Mouse (Mus musculus) MEL (cell line): ENCODE measurements around the gene Rps17. TPM values are rescaled to one million over a fixed set of nuclear protein-coding genes. Genes with fewer than 3 reads are reported as not detected.

Experiments used
- DNase-seq: peaks from one replicate; pipeline ENCODE4 v3.0.0; 2011; ENCODE audit warnings: low read depth, low spot score
- H3K27ac ChIP-seq: 2 replicates; pipeline ENCODE4 v1.5.1; 2012; ENCODE audit warnings: low read depth, mild to moderate bottlenecking, control low read depth, low read length, moderate library complexity; ENCODE audit not compliant: control insufficient read depth
- H3K27me3 ChIP-seq, 2 experiments: fragments of 150-350 bp in 1 of 2; sonication (generic) in 1 of 2; 2 replicates each; pipeline ENCODE4 v1.6.1; 2012; ENCODE audit warnings: low read length in 2 of 2, mild to moderate bottlenecking in 2 of 2, improper control_type of control experiment in 1 of 2, moderate library complexity in 1 of 2; ENCODE audit not compliant: insufficient read depth in 2 of 2, control insufficient read depth in 1 of 2
- H3K36me3 ChIP-seq, 2 experiments: 2 replicates each; pipeline ENCODE4 v1.6.1; 2012 to 2014; ENCODE audit warnings: low read length in 2 of 2, improper control_type of control experiment in 1 of 2, inconsistent platforms in 1 of 2, mild to moderate bottlenecking in 1 of 2; ENCODE audit not compliant: insufficient read depth in 2 of 2, control insufficient read depth in 1 of 2
- H3K4me1 ChIP-seq, 2 experiments: fragments of 150-350 bp in 1 of 2; sonication (generic) in 1 of 2; 2 replicates each; pipeline ENCODE4 v1.6.1; 2012; ENCODE audit warnings: low read length in 2 of 2, improper control_type of control experiment in 1 of 2, mild to moderate bottlenecking in 1 of 2; ENCODE audit not compliant: insufficient read depth in 2 of 2, control insufficient read depth in 1 of 2
- H3K4me3 ChIP-seq, 2 experiments: fragments of 150-350 bp in 1 of 2; sonication (generic) in 1 of 2; 2 replicates each; pipeline ENCODE4 v1.5.1; 2012; ENCODE audit warnings: low read depth in 2 of 2, low read length in 2 of 2, mild to moderate bottlenecking in 2 of 2, moderate library complexity in 2 of 2, control low read depth in 1 of 2, improper control_type of control experiment in 1 of 2; ENCODE audit not compliant: control insufficient read depth in 1 of 2, insufficient read depth in 1 of 2
- H3K79me2 ChIP-seq: 2 replicates; pipeline ENCODE4 v1.6.1; 2012; ENCODE audit warnings: mild to moderate bottlenecking, low read length, moderate library complexity; ENCODE audit not compliant: control insufficient read depth, poor library complexity, insufficient read depth
- H3K9ac ChIP-seq: 2 replicates; pipeline ENCODE4 v1.6.1; 2012; ENCODE audit warnings: low read depth, mild to moderate bottlenecking, control low read depth, low read length, moderate library complexity; ENCODE audit not compliant: control insufficient read depth, poor library complexity, severe bottlenecking
- H3K9me3 ChIP-seq: fragments of 150-350 bp; sonication (generic); replicated peaks from 2 replicates; pipeline ENCODE4 v1.6.1; 2012; ENCODE audit warnings: mild to moderate bottlenecking, low read length, improper control_type of control experiment, moderate library complexity; ENCODE audit not compliant: insufficient read depth
- BHLHE40 ChIP-seq: IDR thresholded peaks from 2 replicates; pipeline ENCODE4 v1.6.1; 2012; ENCODE audit warnings: low read depth, mild to moderate bottlenecking, inconsistent platforms, low read length, improper control_type of control experiment, borderline replicate concordance
- CTCF ChIP-seq, 3 experiments: IDR thresholded peaks in 2 of 3; conservative IDR thresholded peaks in 1 of 3; 2 replicates each; pipeline ENCODE4 v1.5.1; 2011 to 2012; ENCODE audit warnings: low read length in 3 of 3, low read depth in 2 of 3, mild to moderate bottlenecking in 2 of 3, improper control_type of control experiment in 1 of 3, inconsistent platforms in 1 of 3, mixed read lengths in 1 of 3, moderate library complexity in 1 of 3; ENCODE audit not compliant: control insufficient read depth in 1 of 3, insufficient read depth in 1 of 3, poor library complexity in 1 of 3, severe bottlenecking in 1 of 3
- EP300 ChIP-seq, 2 experiments: IDR thresholded peaks; 2 replicates each; pipeline ENCODE4 v1.6.1; 2011; ENCODE audit warnings: improper control_type of control experiment in 2 of 2, low read length in 2 of 2, low read depth in 1 of 2, mild to moderate bottlenecking in 1 of 2
- JUND ChIP-seq: IDR thresholded peaks from 2 replicates; pipeline ENCODE4 v1.6.1; 2011; ENCODE audit warnings: low read depth, mild to moderate bottlenecking, improper control_type of control experiment, low read length
- KAT2A ChIP-seq: conservative IDR thresholded peaks from 2 replicates; pipeline ENCODE4 v1.6.1; 2012; ENCODE audit warnings: low read depth, low read length, improper control_type of control experiment, inconsistent platforms
- MAX ChIP-seq: IDR thresholded peaks from 2 replicates; pipeline ENCODE4 v1.6.1; 2011; ENCODE audit warnings: low read length, improper control_type of control experiment
- MXI1 ChIP-seq: IDR thresholded peaks from 2 replicates; pipeline ENCODE4 v1.6.1; 2011; ENCODE audit warnings: mild to moderate bottlenecking, low read depth, low read length, improper control_type of control experiment
- MYB ChIP-seq: IDR thresholded peaks from 2 replicates; pipeline ENCODE4 v1.6.1; 2011; ENCODE audit warnings: mild to moderate bottlenecking, low read depth, low read length, improper control_type of control experiment
- MYC ChIP-seq: IDR thresholded peaks from 2 replicates; pipeline ENCODE4 v1.6.1; 2011; ENCODE audit warnings: low read depth, mild to moderate bottlenecking, low read length, improper control_type of control experiment, moderate library complexity
- NRF1 ChIP-seq: IDR thresholded peaks from 2 replicates; pipeline ENCODE4 v1.6.1; 2014; ENCODE audit warnings: low read depth, mild to moderate bottlenecking, inconsistent platforms, low read length, improper control_type of control experiment, moderate library complexity; ENCODE audit not compliant: poor library complexity, insufficient read depth, severe bottlenecking
- POLR2AphosphoS5 ChIP-seq: IDR thresholded peaks from 2 replicates; pipeline ENCODE4 v1.6.1; 2012; ENCODE audit warnings: low read depth, borderline replicate concordance, mild to moderate bottlenecking, inconsistent platforms, low read length, moderate library complexity, mixed read lengths
- RAD21 ChIP-seq: IDR thresholded peaks from 2 replicates; pipeline ENCODE4 v1.6.1; 2011; ENCODE audit warnings: mild to moderate bottlenecking, low read depth, low read length, improper control_type of control experiment
- SMC3 ChIP-seq: IDR thresholded peaks from 2 replicates; pipeline ENCODE4 v1.6.1; 2011; ENCODE audit warnings: low read depth, low read length, improper control_type of control experiment
- UBTF ChIP-seq: IDR thresholded peaks from 2 replicates; pipeline ENCODE4 v1.6.1; 2012; ENCODE audit warnings: low read depth, mild to moderate bottlenecking, inconsistent platforms, low read length, improper control_type of control experiment, moderate library complexity, borderline replicate concordance; ENCODE audit not compliant: insufficient read depth
- USF1 ChIP-seq: IDR thresholded peaks from 2 replicates; pipeline ENCODE4 v1.6.1; 2014; ENCODE audit warnings: low read depth, mild to moderate bottlenecking, inconsistent platforms, low read length, improper control_type of control experiment, moderate library complexity
- ZNF384 ChIP-seq: IDR thresholded peaks from 2 replicates; pipeline ENCODE4 v1.6.1; 2012; ENCODE audit warnings: low read depth, mild to moderate bottlenecking, inconsistent platforms, low read length, improper control_type of control experiment
- polyA plus RNA-seq, 2 experiments: library from polyadenylated mRNA; stranded (reverse) in 1 of 2; unstranded in 1 of 2; fragments of >175 nt in 1 of 2; fragments of >200 nt in 1 of 2; gene quantifications; 2 replicates each; pipeline versions ENCODE4 v1.2.1 to v1.2.4; 2012; ENCODE audit warnings: low replicate concordance in 2 of 2, low read depth in 1 of 2; ENCODE audit not compliant: insufficient read length in 2 of 2, insufficient read depth in 1 of 2, missing spikeins in 1 of 2
- total RNA-seq: library from RNA; depleted of rRNA; stranded (reverse); fragments of 300-350 nt; gene quantifications from 2 replicates; pipeline ENCODE4 v1.2.3, GENCODE M21; 2012

Gene Rps17
- total and polyA plus RNA-seq, 3 experiments, result 2,738 to 10,538 (median 4,252) TPM

- H3K36me3 ChIP-seq, result peaks cover 7 to 11% of the 10 kb centered on the region in 2 experiments
- TF ChIP-seq POLR2AphosphoS5 (peak; percentile 29; the same call in 1 of the 2 replicates), MAX (no peak)
- H3K9me3 ChIP-seq, result no peaks in the 10 kb centered on the region
Observed at GRCm38 (mm10) chr7:81337785-81338521, 7.1 kb downstream of the Rps17 start.

GRCm38 (mm10) chr7:81336432-81336786 is 8.6 kb downstream of the Rps17 start:
- Histone ChIP-seq H3K27ac (no peak overlapping the region), H3K9ac (no peak overlapping the region), H3K4me1 (no peaks in the 10 kb centered on the region; a peak in 1 of 4 replicates), H3K36me3 (peaks cover 0 to 5% of the 10 kb centered on the region in 2 experiments; a peak in 3 of 4 replicates), H3K9me3 (no peaks in the 10 kb centered on the region), H3K4me3 (no peak overlapping the region), H3K79me2 (peaks cover 2% of the 10 kb centered on the region; the same call in 1 of the 2 replicates), H3K27me3 (no peaks in the 10 kb centered on the region)
- TF ChIP-seq ZNF384 (no peak), USF1 (no peak), CTCF (IDR thresholded peaks at IDR 0.05 in 2 of 3, conservative IDR thresholded peaks at IDR 0.05 in 1 of 3; ENCODE audit: control insufficient read depth in 1 of 3, insufficient read depth in 1 of 3, low read depth in 2 of 3, low read length in 3 of 3, poor library complexity in 1 of 3, severe bottlenecking in 1 of 3) (peak; percentile 52 to 80 (median 63)), SMC3 (peak; percentile 39), POLR2AphosphoS5 (no peak), MAX (no peak), RAD21 (peak; percentile 53), JUND (no peak), BHLHE40 (no peak), EP300 (IDR thresholded peaks at IDR 0.05; ENCODE audit: low read depth in 1 of 2, low read length in 2 of 2) (no peak), MYB (no peak), KAT2A (no peak), UBTF (no peak), MYC (no peak), MXI1 (no peak), NRF1 (no peak)
- DNase-seq, result peak; percentile 66

More at GRCm38 (mm10) chr7:81337785-81338521, 7.1 kb downstream of the Rps17 start:
- H3K4me1 ChIP-seq, result peaks cover under 1 to 1% of the 10 kb centered on the region in 2 experiments; a peak in 3 of 4 replicates
- H3K4me3 ChIP-seq, result no peak overlapping the region
- H3K27ac ChIP-seq, result no peak overlapping the region
- peaks cover 12% of the 10 kb centered on the region for H3K79me2 ChIP-seq
- peak; percentile 8 for DNase-seq
- H3K9ac ChIP-seq, result no peak overlapping the region
- H3K27me3 ChIP-seq, result no peaks in the 10 kb centered on the region
